Mouse (Mus musculus) CH12.LX (cell line): ENCODE results near the gene Ttyh3. TPM values are rescaled to one million over a fixed set of nuclear protein-coding genes. Genes with fewer than 3 reads are reported as not detected.
A peak's percentile ranks its signal among the peaks of the same experiment; 100 is the strongest.

Source experiments
- DNase-seq: peaks from one replicate; pipeline ENCODE4 v3.0.0-alpha.2; 2013; ENCODE audit errors: extremely low read depth
- H3K27ac ChIP-seq: 2 replicates; pipeline ENCODE4 v1.5.1; 2012; ENCODE audit warnings: low read depth, mild to moderate bottlenecking, control low read depth, moderate library complexity; ENCODE audit not compliant: insufficient read depth
- H3K27me3 ChIP-seq: replicated peaks from 2 replicates; pipeline ENCODE3; 2012; ENCODE audit warnings: inconsistent platforms
- H3K36me3 ChIP-seq, 2 experiments: replicated peaks in 1 of 2; 2 replicates each; pipeline versions ENCODE3 to v1.6.1; 2012; ENCODE audit warnings: inconsistent platforms in 1 of 2, low read length in 1 of 2, mild to moderate bottlenecking in 1 of 2, mixed read lengths in 1 of 2, moderate library complexity in 1 of 2; ENCODE audit not compliant: control insufficient read depth in 1 of 2, insufficient read depth in 1 of 2
- H3K4me1 ChIP-seq, 2 experiments: 2 replicates each; pipeline ENCODE4 v1.6.1; 2012; ENCODE audit warnings: inconsistent platforms in 1 of 2, moderate library complexity in 1 of 2; ENCODE audit not compliant: insufficient read depth in 2 of 2, control insufficient read depth in 1 of 2
- H3K4me2 ChIP-seq: 2 replicates; pipeline ENCODE4 v1.6.1; 2012; ENCODE audit warnings: low read depth, mild to moderate bottlenecking, control low read depth; ENCODE audit not compliant: poor library complexity, insufficient read depth, severe bottlenecking
- H3K4me3 ChIP-seq, 3 experiments: fragments of 150-350 bp in 1 of 3; sonication (generic) in 1 of 3; replicated peaks in 1 of 3; 2 replicates each; pipeline versions ENCODE3 to v1.5.1; 2011 to 2012; ENCODE audit warnings: low read depth in 2 of 3, low read length in 2 of 3, mild to moderate bottlenecking in 2 of 3, moderate library complexity in 2 of 3, control low read depth in 1 of 3, improper control_type of control experiment in 1 of 3, inconsistent platforms in 1 of 3, mixed read lengths in 1 of 3; ENCODE audit not compliant: poor library complexity in 1 of 3
- H3K79me2 ChIP-seq: replicated peaks from 2 replicates; pipeline ENCODE4 v1.6.1; 2012; ENCODE audit warnings: mild to moderate bottlenecking, moderate library complexity; ENCODE audit not compliant: control insufficient read depth, poor library complexity, insufficient read depth, severe bottlenecking; ENCODE audit errors: extremely low read depth
- H3K9ac ChIP-seq: 2 replicates; pipeline ENCODE4 v1.6.1; 2012; ENCODE audit warnings: low read depth, mild to moderate bottlenecking, control low read depth, moderate library complexity; ENCODE audit not compliant: insufficient read depth
- H3K9me3 ChIP-seq: replicated peaks from 2 replicates; pipeline ENCODE3; 2012; ENCODE audit warnings: low read length, inconsistent platforms, mixed read lengths
- BHLHE40 ChIP-seq: IDR thresholded peaks from 2 replicates; pipeline ENCODE4 v1.6.1; 2011; ENCODE audit warnings: mild to moderate bottlenecking, low read depth, low read length, improper control_type of control experiment
- CHD1 ChIP-seq: IDR thresholded peaks from 2 replicates; pipeline ENCODE4 v1.6.1; 2012; ENCODE audit warnings: low read depth, low read length, improper control_type of control experiment, inconsistent platforms
- CHD2 ChIP-seq: IDR thresholded peaks from 2 replicates; pipeline ENCODE4 v1.6.1; 2011; ENCODE audit warnings: low read length, improper control_type of control experiment
- ELF1 ChIP-seq: IDR thresholded peaks from 2 replicates; pipeline ENCODE4 v1.6.1; 2014; ENCODE audit warnings: low read depth, mild to moderate bottlenecking, inconsistent platforms, low read length, improper control_type of control experiment
- EP300 ChIP-seq: IDR thresholded peaks from 2 replicates; pipeline ENCODE4 v1.6.1; 2011; ENCODE audit warnings: low read length, improper control_type of control experiment
- GABPA ChIP-seq: IDR thresholded peaks from 2 replicates; pipeline ENCODE4 v1.6.1; 2012; ENCODE audit warnings: low read depth, low read length, improper control_type of control experiment, inconsistent platforms; ENCODE audit not compliant: insufficient replicate concordance
- JUND ChIP-seq: conservative IDR thresholded peaks from 2 replicates; pipeline ENCODE4 v1.6.1; 2011; ENCODE audit warnings: low read depth, low read length, improper control_type of control experiment
- KAT2A ChIP-seq: IDR thresholded peaks from 2 replicates; pipeline ENCODE4 v1.6.1; 2012; ENCODE audit warnings: low read length, improper control_type of control experiment, inconsistent platforms; ENCODE audit not compliant: insufficient replicate concordance
- NRF1 ChIP-seq: IDR thresholded peaks from 2 replicates; pipeline ENCODE4 v1.6.1; 2014; ENCODE audit warnings: low read depth, mild to moderate bottlenecking, inconsistent platforms, low read length, improper control_type of control experiment, moderate library complexity
- PAX5 ChIP-seq: IDR thresholded peaks from 2 replicates; pipeline ENCODE4 v1.6.1; 2012; ENCODE audit warnings: low read length, inconsistent platforms, mixed read lengths
- POLR2A ChIP-seq: IDR thresholded peaks from 2 replicates; pipeline ENCODE4 v1.6.1; 2011; ENCODE audit warnings: low read depth, mild to moderate bottlenecking, improper control_type of control experiment, low read length
- TBP ChIP-seq: conservative IDR thresholded peaks from 2 replicates; pipeline ENCODE4 v1.6.1; 2011; ENCODE audit warnings: low read depth, low read length, improper control_type of control experiment
- UBTF ChIP-seq: IDR thresholded peaks from 2 replicates; pipeline ENCODE4 v1.6.1; 2012; ENCODE audit warnings: low read depth, mild to moderate bottlenecking, inconsistent platforms, low read length, improper control_type of control experiment, moderate library complexity
- USF1 ChIP-seq: IDR thresholded peaks from 2 replicates; pipeline ENCODE4 v1.6.1; 2014; ENCODE audit warnings: low read depth, mild to moderate bottlenecking, inconsistent platforms, low read length, improper control_type of control experiment
- USF2 ChIP-seq: conservative IDR thresholded peaks from 2 replicates; pipeline ENCODE4 v1.6.1; 2011; ENCODE audit warnings: low read depth, low read length, improper control_type of control experiment
- ZC3H11A ChIP-seq: IDR thresholded peaks from 2 replicates; pipeline ENCODE4 v1.6.1; 2012; ENCODE audit warnings: low read depth, mild to moderate bottlenecking, inconsistent platforms, low read length, improper control_type of control experiment
- ZKSCAN1 ChIP-seq: IDR thresholded peaks from 2 replicates; pipeline ENCODE4 v1.6.1; 2012; ENCODE audit warnings: low read depth, inconsistent platforms, low read length, improper control_type of control experiment, borderline replicate concordance
- dilution Hi-C: fragments of 300-500 bp; cut with MboI; formaldehyde crosslinking; loops from 2 replicates; pipeline ENCODE4 v1.14.3; 2020; ENCODE audit warnings: low sequenced_read_pairs; ENCODE audit not compliant: extremely low pct_unique_long_range_greater_than_20kb, extremely low pct_ligation_motif_present
- in situ Hi-C: fragments of 300-500 bp; cut with MboI; formaldehyde crosslinking; loops from 3 replicates; pipeline ENCODE4 v1.14.3; 2019; ENCODE audit warnings: low sequenced_read_pairs, low pct_ligation_motif_present, low pct_unique_long_range_greater_than_20kb, mixed read lengths
- polyA plus RNA-seq: library from polyadenylated mRNA; unstranded; fragments of >175 nt; gene quantifications from 2 replicates; pipeline ENCODE4 v1.2.1, GENCODE M21; 2012; ENCODE audit warnings: low read depth; ENCODE audit not compliant: insufficient read length
- total RNA-seq, 2 experiments: library from RNA; depleted of rRNA; stranded (reverse); fragments of 300-350 nt in 1 of 2; fragments of >200 nt in 1 of 2; gene quantifications; 2 replicates each; pipeline ENCODE4 v1.2.3; 2012 to 2014

The Ttyh3 gene
- total and polyA plus RNA-seq, 3 experiments, result 0.31 to 6.3 (median 1.4) TPM

DNA sequence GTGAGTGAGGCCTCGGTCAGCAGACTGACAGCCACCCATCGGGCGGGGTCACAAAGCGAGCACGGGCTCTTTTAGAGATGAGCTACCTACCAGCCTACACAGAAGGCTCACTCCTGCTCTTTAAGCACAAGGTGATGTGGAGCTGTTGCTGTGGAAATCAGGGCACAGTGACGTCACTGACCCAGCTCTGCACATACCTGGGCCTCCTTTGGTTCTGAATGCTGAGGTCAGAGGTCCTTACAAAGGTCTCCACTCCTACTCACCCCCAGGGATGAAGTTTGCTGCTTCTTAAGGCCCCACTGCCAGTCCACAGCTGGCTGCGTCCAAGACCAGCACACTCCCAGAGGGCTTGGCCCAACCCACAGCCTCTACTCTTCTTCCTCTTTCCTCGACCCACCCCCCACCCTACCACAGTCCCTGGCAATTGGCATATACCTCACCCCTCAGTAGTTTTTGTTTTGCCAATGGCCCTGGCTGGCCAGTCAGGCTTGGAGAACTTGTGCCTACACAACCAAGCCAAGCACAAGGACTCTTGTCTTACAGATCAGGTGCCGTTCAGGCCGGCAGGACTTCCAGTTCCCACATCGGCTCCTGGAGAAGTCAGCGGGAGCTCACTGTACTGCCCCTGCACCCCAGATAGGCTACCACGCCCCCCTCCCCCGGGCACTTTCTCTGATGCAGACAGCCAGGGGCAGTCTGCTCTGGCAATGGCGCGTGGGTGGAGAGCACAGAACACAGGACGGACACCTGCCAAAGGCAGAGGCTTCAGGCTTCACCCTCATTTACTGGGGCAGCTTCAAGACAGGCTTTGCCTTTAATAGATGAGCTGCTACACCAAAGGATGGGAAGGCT is 14.1 kb upstream of the Ttyh3 start:
- in situ Hi-C loops (no loop called here), dilution Hi-C loops (no loop called here)
- Histone ChIP-seq H3K27ac (no peak overlapping the region), H3K79me2 (no peaks in the 10 kb centered on the region), H3K4me2 (no peak overlapping the region), H3K4me1 (peaks cover 9 to 56% of the 10 kb centered on the region in 2 experiments), H3K27me3 (no peaks in the 10 kb centered on the region), H3K9ac (no peak overlapping the region), H3K9me3 (no peaks in the 10 kb centered on the region), H3K4me3 (peak overlapping the region in 1 of 3 experiments; percentile 27), H3K36me3 (peaks cover 0 to 8% of the 10 kb centered on the region in 2 experiments)
- DNase-seq, result peak; percentile 45
- TF ChIP-seq ZKSCAN1 (no peak), EP300 (peak; percentile 23; the same call in 1 of the 2 replicates), UBTF (no peak)

DNA sequence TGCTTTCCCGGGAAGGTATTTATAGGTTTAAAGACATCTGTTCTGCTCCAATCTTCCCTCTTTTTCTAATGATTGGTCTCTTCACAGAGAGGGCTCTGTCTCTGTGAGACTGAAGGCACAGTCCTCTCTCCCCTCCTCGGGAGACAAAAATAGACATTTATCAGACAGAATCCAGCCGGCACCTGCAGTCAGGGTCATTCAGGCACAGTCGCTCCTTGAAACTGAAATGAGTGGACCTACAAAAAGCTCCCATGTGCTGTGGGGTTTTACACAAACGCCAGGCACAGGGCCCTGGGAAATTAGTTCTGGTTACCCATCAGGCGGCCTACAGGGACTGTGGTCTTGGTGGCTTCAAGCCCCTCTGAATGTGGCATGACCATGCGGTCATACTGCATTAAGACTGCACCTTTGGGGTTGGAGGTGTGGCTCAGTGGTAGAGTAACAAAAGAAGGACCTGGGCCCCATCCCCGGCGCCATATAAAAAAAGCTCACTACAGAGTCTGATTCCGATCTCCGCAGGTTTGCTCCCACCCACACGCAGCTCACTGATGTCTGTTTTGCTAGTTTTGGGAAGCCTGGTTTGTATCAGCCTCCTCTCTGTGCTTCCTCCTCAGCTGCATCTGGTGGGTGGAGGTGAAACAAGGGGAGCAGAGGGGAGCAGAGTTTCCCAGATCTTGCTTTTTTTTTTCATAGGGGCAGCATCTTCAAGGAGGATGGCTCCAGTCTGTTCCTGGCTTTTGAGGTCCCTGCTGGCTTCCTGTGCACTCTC is 13.2 kb upstream of the Ttyh3 start:
- H3K9me3 ChIP-seq, result no peaks in the 10 kb centered on the region
- peaks cover 9 to 53% of the 10 kb centered on the region in 2 experiments for H3K4me1 ChIP-seq
- no peaks in the 10 kb centered on the region for H3K27me3 ChIP-seq
- peaks cover 0 to 4% of the 10 kb centered on the region in 2 experiments for H3K36me3 ChIP-seq
- no peaks in the 10 kb centered on the region for H3K79me2 ChIP-seq
- H3K9ac ChIP-seq, result no peak overlapping the region
- dilution Hi-C loops (no loop called here), in situ Hi-C loops (no loop called here)
- peak overlapping the region in 1 of 3 experiments; percentile 27 for H3K4me3 ChIP-seq
- H3K4me2 ChIP-seq, result peak overlapping the region; percentile 4; the same call in 1 of the 2 replicates
- TF ChIP-seq BHLHE40 (peak; percentile 40; the same call in 1 of the 2 replicates), KAT2A (no peak)
- H3K27ac ChIP-seq, result no peak overlapping the region
- DNase-seq, result no peak

DNA sequence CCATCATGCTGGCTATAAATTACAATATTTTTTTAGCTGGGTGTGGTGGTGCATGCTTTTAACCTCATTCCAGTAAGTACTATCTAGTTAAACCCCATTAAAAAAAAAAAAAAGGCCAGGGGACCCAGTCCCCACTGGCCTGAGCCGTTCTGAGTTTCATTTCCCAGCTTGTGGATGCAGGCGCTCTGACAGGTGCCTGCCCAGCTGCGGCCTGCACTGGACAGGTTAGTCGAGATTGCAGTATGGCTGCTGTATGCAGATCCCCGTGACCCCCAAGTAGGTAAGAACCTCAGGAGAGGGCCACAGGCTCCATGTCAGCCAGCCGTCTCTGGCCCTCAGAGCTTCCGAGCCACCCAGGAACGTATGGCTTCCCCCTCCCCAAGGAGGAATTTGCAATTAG is 12.6 kb upstream of the Ttyh3 start:
- Histone ChIP-seq H3K9ac (no peak overlapping the region), H3K27me3 (no peaks in the 10 kb centered on the region), H3K27ac (no peak overlapping the region), H3K9me3 (no peaks in the 10 kb centered on the region), H3K79me2 (no peaks in the 10 kb centered on the region), H3K4me1 (peaks cover 9 to 53% of the 10 kb centered on the region in 2 experiments), H3K36me3 (peaks cover 0 to 4% of the 10 kb centered on the region in 2 experiments), H3K4me3 (no peak overlapping the region), H3K4me2 (no peak overlapping the region)
- DNase-seq, result no peak
- dilution Hi-C loops, result no loop called here
- no peak for TF ChIP-seq JUND
- no peak for TF ChIP-seq POLR2A
- no peak for TF ChIP-seq GABPA
- TF ChIP-seq ZKSCAN1, result no peak
- no peak for TF ChIP-seq TBP
- no peak for TF ChIP-seq USF2
- TF ChIP-seq USF1, result no peak
- TF ChIP-seq ZC3H11A, result no peak
- no peak for TF ChIP-seq CHD2
- no peak for TF ChIP-seq PAX5
- no peak for TF ChIP-seq CHD1
- TF ChIP-seq NRF1, result no peak
- no peak for TF ChIP-seq ELF1
- in situ Hi-C loops, result no loop called here
